Mouse (Mus musculus) cerebellum, adult 18-20 months (tissue): ENCODE results near the gene Lsm14a.

ENCODE experiments used
- DNase-seq, 2 experiments: peaks; one replicate each; pipeline ENCODE4 v3.0.0; 2021

The Lsm14a gene

GRCm38 (mm10) chr7:34309186-34309764, 83.8 kb downstream of the Lsm14a start:
- no peak for DNase-seq

DNA sequence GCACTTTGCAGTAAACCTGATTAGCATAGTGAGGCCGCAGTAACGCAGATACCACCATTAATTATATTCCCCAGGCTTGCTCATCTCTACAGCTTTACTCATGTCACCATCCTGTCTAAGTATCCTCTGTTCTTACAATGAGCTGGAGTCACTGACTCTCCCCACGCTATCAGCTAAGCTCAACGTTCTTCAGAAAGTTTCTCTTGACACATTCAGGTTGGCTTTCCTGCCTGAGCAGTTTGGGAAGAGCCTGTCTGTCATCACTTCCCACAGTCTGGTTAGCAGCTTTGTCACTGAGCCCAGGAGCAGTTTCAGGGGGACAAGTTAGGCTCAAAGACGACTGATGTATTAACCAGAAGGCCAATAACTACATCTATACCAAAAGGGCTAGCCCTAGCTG, 84.5 kb downstream of the Lsm14a start:
- no peak for DNase-seq

DNA sequence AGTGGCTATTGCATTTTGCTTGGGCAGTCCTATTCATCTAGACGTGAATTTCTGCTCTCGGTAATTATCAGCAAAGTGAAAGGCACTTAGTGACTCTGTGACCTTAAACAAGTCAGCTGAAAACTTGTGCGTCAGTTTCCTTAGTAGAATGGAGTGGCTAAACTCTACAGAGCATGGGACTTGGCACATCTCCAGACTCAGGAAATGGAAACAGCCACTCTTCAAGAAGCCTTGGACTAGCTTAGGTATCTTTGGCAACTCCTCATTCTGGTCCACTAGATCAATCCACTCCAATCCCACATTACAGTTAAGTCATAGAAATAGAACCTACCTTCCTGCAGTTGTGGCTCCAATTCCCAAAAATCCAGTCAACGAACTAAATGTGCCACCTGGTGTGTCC, 87.7 kb downstream of the Lsm14a start:
- DNase-seq, result peak in 1 of 2 experiments; percentile 23

DNA sequence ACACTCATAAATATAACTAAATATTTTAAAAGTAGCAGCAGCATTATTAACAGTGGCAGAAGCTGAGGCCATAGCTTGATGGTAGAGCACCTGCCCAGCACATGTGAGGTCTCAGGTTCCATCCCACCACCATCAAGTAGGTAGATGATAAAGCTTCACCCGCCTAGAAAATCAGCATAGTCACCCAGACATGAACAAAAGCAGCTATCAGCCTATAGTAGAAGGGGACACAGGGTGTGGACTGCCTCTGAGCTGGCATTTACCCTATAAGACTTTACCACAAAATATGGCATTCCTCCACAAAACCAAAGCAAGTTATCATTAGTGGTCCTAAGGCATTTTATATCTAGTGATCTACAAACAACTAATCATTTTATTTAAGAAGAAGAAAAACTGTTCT, 90.5 kb downstream of the Lsm14a start:
- no peak for DNase-seq

- DNase-seq, result no peak
Observed at GRCm38 (mm10) chr7:34301952-34302351, 91.2 kb downstream of the Lsm14a start.

- DNase-seq, result no peak
Observed at GRCm38 (mm10) chr7:34298818-34299217, 94.3 kb downstream of the Lsm14a start.

DNA sequence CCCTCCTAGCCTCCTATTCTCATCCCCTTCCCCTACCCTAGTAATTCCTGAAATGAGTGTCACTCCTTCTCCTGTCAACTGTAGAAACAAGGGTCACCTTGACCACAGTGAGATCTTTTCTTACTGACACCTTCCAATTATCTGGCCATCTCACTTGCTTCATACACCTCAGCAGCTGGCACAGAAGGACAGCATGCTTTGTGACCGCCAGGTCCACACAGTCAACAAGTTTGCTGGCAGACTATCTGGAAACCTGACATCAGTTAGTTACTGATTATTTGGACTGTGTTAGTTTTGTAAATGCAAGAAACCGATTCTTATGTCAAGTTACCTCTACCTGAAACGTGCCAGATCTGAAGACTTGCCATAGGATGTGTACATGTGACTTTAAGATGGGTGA, 97.0 kb downstream of the Lsm14a start:
- DNase-seq, result no peak
